Mouse (Mus musculus): ENCODE results near the gene Fxr2.

The Fxr2 gene

DNA sequence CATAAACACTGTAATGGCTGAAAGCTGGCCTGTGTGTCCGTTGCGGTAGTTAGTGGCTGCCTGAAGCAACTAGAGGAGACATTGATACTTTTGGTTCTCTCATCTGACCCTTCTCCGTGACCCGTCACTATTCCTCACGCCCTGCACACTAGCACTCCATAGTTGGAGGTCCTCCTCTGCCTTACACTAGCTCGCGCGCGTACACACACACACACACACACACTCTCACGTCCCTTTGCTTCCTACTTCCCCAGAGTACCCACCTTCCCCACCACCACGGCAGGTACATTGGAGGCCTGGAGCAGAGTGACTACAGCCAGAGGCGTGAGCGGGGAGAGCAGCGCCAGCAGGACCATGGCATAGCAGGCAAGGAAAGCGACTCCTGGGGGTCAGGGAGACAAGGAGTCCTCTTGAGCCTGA lies 24.7 kb downstream of the Fxr2 start:
- DNase-seq (ENCODE audit: low spot score) = no peak

DNA sequence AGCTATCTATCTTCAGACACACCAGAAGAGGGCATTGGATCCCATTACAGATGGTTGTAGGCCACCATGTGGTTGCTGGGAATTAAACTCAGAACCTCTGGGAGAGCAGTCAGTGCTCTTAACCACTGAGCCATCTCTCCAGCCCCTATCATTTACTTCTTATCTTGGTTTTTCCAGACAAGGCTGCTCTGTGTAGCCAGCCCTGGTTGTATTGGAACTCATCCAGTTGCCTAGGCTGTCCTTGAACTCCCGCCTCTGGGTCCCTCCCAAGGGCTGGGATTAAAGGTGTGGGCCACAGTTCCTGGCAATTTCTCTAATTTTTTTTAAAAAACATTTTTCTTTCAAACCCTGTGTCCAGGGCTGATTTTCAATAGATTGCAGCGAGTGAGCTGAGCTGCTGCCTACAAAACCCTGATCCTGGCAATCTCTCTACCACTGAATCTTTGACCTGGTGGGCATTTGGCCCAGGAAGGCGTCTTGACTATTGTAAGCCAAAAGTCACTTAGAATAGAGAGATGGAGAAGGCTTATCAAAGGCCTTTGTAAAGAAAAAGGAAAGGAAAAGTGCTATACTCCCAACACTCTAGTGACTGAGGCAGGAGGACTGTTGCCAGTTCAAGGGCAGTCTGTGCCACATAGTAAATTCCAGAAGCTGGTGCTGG lies 28.6 kb downstream of the Fxr2 start:
- no peak for DNase-seq (ENCODE audit: low spot score)

DNA sequence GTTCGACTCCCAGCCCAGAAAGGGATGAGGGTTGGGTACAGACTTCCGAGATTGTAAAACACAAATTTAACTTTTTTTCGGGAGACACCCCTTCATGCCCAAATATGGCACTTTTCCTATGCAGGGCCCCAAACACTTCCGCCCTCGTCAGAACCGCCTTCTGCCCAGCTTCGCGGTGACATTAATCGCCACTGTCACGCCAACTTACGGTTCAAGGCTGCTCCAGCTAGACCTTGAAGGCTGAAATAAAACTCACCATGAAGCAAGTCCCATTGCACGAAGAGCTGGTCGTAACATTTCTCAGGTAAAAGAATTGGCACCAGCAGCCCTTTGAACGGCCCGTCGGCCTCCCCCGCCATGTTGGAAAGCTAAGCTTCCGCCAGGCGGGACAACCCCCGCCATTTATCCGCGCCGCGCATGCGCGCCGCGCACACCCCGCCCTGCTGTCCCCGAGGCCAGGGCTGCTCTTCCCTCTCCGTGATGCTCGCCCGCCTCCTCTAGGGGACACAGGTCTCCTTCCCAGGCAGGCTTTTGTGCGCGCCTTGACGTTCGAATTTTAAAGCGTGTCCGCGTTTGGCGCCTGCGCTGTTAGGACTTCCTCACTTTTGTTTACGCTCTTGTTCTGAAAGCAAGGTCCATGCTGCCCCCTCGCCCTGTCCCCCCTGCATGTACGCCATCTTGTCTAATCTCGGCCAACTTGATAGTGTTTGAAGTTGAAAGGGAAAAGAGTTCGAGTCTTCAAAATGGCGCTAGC lies 29.6 kb downstream of the Fxr2 start, which contains the start of gene Mpdu1:
Gene Mpdu1, minus strand, starts transcription at position 430 of the 754 bp plus-strand sequence.
- peak; percentile 96 for DNase-seq (ENCODE audit: low spot score)

DNA sequence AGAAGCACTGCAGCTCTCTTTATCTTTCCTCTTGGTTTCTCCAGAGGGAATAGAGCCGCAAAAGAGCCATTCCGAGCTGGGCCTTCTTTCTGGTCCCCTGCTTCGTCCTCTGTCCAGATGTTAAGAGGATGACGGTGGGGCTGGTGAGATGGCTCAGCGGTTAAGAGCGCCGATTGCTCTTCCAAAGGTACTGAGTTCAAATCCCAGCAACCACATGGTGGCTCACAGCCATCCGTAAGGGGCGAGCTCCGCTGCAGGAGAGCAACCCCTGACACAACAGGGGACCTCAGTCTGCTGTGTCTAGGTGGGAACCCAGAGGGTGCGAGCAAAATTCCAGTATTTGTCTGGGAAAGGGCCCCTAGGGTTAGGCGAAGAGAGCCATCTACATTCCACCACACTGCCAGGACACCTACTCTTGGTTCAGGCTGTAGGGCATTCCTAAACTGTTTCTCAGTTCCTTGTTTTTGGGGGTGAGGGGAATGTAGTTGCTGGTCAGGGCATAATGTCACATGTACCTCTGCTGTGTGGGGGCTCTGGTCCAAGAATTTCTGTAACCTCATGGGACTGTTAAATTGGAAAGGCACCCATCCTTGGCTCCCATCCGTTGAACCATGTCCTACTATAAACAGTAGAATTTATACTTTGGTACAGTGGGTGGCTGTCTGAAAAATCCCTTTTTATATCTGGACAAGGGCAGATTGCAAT lies 30.3 kb downstream of the Fxr2 start:
- no peak for DNase-seq (ENCODE audit: low spot score)

DNA sequence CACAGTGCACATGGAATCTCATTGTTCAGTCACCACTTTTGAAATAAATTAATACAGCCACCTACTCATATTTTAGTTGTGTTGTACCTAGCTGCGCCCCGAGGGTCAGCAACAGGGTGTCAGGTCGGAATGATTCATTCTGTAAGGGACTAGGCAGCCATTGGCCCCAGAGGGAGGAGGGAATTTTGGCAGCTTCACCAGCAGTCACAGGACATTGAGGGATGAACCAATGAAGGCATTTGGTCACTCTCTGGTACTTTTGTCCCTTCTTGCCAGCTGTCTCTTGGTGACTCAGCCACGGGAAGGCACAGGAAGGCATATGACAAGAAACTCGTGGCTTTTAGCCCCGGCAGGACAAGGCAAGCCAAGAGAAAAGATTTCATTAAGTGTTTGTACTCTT lies 31.0 kb downstream of the Fxr2 start:
- DNase-seq (ENCODE audit: low spot score) = no peak

DNA sequence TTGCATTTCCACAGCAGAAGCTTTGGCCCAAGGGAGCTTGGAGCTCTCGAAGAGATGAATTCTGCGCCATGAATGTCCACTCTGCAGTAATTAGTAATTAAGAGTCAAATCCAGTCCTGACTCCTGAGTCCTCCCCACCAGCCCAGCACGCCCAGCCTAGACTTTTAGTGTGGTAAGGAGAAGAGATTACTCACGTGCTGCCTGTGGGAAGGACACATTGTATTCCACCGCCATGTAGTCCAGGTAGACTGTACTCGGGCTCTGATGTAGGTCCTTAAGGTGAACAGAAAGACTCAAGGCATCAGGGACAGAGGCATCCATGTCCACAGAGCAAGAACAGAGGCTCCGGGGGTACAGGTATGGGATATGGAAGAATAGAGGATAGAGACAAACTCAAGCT lies 32.1 kb downstream of the Fxr2 start:
- no peak for DNase-seq (ENCODE audit: low spot score)

DNA sequence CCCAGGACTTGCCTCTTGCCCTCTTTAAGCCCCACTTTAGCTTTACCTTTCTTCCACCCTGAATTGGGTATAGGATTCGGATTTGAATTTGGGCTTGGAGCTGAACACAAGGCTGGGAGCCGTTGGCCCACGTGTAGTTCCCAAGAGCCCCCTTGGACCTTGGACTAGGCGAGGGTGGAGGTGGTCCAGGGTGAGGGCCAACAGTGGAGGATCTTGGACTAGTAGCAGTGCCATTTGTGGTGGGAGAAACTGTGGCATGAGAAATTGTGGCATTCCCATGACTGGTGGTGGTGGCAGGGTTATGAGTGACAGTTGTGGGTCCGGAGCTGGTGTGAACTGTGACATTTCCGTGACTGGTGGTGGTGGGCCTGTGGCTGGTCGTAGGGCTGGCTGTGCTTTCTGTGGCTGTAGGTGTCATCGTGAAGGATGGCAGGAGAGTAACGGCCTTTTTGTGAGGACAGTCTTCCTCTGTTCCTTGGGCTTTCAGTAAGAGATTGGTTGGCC lies 32.7 kb downstream of the Fxr2 start:
- DNase-seq (ENCODE audit: low spot score) = no peak

DNA sequence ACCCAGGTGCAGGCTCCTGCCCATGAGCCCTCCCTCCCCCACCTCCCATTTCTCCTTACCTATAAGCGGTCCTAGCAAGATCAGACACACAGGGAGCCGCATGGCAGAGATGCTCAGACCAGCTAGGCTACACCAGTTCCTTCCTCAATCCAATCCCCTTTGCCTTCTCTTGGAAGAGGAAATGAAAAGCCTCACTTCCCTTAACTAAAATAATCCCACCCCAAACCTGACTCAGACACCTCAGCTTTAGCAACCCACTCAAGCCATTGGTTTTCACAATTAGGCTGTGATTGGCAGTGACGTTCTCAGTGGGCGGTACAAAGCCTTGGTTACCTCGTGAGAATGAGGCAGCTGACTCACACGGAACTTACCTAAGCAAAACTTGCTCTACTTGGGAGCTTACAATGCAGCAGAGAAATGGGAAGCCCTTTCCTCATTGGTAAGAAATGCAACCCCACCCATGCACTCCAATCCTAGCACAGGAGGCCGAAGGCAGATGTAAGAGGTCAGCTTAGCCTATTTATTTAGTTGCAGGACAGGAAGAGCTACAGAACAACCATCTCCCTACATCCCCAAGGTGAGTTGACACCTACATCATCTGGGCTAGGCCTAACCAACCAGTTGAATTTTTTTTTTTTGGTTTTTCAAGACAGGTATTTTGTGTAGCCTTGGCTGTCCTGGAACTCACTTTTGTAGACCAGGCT lies 33.3 kb downstream of the Fxr2 start, which contains the start of gene Cd68:
Gene Cd68, minus strand, starts transcription at position 193 of the 704 bp plus-strand sequence.
- DNase-seq (ENCODE audit: low spot score) = peak; percentile 79

DNA sequence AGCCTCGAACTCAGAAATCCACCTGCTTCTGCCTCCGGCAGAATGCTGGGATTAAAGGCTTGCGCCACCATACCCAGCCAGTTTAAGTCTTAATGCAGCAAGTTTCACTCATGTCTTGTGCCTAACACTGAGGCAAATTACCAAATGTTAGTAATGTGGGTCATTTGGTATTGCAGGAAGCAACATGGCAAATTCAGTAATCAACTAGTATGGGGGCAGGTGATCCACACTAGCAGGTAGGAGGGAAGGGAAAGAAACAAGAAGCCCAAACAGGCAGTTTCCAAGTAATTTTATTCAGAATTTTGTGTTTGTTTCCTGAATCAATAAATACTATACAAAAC lies 33.8 kb downstream of the Fxr2 start:
- no peak for DNase-seq (ENCODE audit: low spot score)

DNA sequence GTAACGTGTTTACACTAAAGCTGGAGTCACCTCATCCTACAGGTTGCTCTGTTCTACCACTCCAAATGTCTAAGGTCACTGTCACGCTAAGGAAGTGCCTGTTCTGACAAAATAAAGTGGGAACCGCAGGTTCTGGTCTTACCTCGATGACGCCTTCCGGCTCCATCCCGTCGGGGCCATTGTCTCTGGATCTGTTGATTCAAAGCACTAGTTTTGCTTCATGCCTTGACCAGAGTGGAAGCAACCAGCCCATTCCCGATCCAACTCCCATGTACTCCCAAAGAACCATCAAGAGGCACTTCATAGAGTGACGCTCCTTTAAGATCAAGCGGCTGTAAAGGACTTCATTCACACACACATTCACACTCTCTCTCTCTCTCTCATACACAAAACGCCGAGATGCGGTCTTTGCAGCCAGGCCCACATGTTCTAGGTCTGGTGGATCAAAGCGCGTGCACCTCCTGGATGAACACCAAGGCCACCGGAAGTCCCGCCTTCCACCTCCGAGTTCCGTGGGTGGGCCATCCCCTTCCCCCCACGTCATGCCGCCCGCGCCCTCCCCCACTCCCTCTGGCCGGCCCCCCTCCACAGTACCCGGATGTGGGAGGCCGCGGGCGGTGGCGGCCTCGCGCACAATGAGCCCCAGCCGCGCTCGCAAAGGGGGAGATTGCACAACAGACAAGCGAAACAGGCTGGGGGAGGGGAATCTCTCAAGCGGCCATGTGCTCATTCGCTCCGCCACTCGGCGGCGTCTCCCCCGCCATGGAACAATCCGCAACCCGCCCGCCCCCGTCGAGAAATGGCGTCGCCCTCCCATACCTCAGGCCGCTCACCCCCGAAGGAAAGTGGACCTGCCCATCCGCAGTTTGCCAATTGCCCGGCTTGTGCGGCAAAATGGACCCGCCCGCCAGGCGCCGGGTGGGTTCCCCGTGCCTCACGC lies 38.3 kb downstream of the Fxr2 start:
- peak; percentile 92 for DNase-seq (ENCODE audit: low spot score)

DNA sequence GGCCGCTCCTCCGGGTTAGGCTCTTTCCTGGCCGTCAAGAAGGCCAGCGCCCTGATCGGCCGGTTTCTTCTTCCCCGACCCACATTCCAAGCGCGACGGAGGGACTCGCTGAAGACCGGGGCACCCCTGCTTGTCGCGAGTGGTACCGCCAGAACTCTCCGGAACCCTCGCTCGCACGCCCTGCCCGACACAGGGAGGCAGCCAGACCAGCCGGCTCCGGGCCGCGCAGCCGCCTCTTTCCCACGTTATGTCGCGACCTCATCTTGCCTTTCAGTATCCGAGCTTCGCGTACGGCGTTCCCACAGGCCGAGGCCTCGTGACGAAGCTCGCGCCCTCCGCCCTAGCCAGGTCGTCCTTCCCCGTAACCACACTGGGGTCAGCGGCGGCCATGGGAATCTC lies 38.9 kb downstream of the Fxr2 start:
- no peak for DNase-seq (ENCODE audit: low spot score)

DNA sequence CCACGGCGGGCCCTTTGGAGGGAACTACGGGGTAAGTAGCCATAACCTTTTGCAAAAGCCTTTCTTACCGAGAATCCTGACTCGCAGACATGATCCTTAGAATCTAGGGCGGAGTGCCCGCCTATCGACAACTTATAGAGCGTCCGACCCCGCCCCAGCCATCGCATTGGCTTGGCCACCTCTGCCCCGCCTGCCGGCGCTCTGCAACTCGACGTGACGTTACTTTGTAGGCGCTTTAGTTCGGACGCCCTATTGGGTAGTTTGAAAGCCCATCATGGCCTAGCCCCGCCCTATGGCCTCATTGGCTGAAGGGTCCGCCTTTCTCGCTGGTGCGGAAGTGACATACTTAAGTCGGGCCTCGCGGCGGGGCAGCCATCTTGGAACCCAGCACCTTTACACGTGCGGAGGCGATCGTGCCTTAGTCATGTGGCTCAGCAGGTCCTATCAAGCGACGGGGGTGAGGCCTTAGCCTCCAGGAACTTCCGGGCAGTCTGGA lies 39.5 kb downstream of the Fxr2 start, which contains the start of gene Eif4a1:
Gene Eif4a1, minus strand, starts transcription at position 213 of the 496 bp plus-strand sequence.
- DNase-seq (ENCODE audit: low spot score) = peak; percentile 100

DNA sequence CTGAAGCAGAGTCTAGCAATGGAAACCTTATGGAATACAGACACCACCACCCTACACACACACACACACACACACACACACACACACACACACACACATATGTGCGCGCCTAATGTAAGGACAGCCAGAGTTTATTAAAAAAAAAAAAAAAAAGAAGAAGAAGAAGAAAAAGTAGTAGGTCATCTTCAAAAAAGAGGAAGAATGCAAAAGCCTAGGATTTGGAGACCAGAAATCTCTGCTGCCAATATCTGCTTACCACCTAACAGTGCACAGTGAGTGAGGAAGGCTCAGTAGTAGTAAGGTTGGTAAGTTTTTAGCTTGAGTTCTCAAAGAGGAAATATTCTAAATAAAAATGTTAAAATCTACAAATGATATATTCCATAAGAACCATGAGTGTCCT lies 46.4 kb downstream of the Fxr2 start:
- DNase-seq (ENCODE audit: low spot score) = no peak

DNA sequence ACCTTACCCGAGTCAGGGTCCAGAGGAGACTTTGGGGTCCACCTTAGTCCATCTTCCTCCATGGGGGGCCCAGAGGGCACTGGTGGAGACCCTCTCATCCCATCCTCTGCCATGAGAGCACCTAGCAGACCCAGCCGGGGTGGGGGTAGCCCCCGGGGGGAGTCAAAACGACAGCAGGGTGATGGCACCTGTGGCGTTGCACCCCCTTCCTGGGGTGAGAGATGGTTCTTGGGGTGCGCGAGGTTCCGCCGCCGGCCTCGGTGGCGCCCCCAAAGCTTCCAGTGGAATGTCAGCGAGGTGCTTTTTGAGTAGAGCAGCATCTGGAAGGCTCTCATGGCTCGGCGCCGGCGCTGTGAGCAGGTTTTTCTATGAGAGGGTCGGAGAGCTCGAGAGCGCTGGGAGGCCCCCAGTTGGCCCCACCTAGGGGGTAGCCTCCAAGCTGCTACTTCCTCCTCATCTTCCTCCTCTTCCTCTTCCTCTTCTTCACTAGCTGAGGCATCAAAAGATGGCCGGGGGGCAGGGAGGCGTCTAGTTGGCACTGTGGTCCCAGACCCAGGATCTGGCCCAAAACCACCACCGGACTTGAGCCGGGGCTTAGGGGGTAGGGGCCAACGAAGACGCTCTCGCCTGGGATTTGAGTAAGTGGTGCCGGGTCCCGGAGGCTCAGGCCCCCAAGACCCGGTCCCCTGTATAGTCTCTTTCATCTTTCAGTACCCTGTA lies 47.5 kb downstream of the Fxr2 start:
- no peak for DNase-seq (ENCODE audit: low spot score)

DNA sequence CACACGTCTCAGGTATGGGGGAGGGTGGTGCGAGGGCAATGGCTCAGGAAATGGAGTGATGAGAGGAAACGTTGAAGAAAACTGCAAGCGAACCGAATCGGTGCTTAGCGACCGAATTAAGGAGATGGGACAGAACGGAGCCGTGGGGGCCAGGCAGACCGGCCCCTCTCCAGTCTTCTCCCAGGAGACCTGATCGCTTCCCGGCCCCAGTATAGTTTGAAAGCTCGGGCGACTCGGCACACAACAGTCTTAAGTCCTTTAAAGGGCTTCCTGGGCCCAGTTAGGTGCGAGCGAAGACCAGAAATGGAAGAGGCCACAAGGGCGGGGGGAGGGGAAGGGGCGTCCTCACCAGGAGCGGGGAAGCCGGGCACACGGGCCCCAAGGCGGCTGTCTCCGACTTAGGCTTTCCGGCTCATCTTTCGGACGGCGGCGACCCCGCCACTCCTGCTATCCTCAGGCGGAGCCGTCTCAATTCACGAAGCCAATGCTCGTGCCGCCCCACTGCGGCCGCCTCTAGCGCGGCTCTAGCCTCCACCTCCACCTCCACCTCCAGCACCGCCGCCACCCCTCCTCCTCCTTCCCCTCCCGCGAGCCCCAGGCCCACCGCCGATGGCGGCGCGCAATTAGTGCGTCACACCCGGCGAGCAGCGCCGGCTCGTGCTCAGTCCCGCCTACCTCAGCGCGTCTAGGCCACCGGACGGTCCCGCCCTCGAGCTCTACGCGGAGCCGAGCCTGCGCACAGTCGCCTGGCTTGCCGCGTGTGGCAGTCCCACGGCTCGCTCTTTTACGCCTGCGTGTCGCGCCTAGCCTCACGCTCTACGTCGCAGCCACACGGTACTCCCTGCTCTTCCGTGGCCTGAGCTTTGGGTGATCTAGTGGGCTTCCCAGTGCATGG lies 48.8 kb downstream of the Fxr2 start, which contains the start of gene Senp3:
Gene Senp3, minus strand, starts transcription at position 771 of the 895 bp plus-strand sequence.
- peak; percentile 97 for DNase-seq (ENCODE audit: low spot score)

DNA sequence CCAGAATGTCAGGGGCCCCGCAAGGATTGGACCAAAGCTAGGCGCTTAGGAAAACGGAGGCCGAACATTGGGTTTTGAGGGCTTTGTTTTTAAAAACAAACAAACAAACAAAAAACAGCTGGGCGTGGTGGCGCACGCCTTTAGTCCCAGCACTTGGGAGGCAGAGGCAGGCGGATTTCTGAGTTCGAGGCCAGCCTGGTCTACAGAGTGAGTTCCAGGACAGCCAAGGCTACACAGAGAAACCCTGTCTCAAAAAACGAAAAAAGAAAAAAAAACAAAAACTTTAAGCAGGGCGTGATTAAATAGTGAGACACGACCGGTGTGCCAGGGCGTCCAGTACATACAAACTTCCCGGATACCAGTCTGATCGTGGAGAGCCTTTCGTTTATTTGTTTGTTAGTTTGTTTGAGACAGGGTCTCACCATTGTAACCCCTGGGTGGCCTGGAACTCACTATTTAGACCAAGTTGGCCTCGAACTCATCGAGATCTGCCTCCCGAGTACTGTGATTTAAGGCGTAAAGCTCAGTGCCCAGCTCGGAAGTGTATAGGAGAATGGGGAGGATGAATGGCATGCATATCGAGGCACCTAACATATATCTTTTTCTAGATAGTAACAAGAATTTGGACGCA lies 49.5 kb downstream of the Fxr2 start:
- no peak for DNase-seq (ENCODE audit: low spot score)

DNA sequence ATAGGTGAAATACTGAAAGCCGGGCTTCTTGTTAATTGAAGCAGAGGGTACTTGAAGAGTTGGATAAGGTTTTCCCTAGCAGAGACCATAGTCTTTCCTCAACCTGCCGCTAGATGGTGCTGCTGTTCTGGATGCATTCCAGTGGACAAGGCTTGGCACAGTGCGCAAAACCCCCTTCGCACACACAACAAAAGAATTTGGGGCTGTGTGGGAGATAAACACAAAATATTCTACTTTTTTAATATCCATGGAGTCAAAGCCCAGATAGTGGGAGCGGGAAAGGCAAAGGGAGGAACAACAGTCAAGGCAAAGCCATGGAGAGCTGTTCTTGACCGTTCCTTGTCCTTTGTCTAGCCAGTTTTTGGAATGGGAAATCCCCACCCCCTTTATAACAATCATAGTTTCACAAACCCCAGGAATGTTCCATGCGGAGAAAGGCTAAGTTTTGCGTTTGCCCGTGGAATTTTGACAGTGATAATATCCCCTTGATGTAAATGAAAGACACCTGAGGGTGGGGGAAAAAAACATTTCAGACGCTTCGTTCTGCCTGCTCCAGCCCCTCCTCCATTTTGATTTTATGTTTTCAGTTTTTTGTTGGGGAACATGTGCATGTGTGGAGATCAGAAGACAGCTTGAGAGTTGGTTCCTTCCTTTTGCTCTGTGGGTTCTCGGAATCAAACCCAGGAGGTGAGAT lies 50.2 kb downstream of the Fxr2 start:
- DNase-seq (ENCODE audit: low spot score) = peak; percentile 83

DNA sequence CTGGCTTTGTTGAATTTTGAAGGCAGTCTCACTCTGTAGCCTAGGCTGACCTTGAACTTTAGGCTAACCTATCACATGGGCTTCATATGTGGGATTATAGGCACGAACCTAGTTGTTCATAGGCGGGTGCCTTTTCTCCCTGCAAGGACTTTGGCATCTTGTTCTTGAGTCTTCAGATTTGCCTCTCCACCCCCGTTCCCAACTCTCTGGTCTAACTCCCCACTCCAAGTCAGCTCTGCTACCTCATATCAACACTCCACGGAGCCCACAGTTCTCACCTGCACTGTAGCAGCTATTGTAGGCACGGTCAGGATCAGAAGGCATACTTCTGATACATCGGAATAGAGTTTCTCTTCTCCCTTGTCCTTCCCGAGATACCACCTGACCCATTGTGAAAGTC lies 50.8 kb downstream of the Fxr2 start:
- no peak for DNase-seq (ENCODE audit: low spot score)
